Mouse (Mus musculus) intestine, postnatal 0 days (tissue): ENCODE measurements around the gene Ptprt. TPM values are rescaled to one million over a fixed set of nuclear protein-coding genes. Genes with fewer than 3 reads are reported as not detected.

Experiments used
- ATAC-seq: fragments of 200-750 bp; cut with Nextera tagmentation; 2 replicates; pipeline ENCODE4 v1.8.0; 2017; ENCODE audit warnings: mild to moderate bottlenecking, moderate TSS enrichment, moderate library complexity
- H3K27ac ChIP-seq: fragments of 300-500 bp; sonication (generic); 2 replicates; pipeline ENCODE4 v1.5.1; 2014; ENCODE audit warnings: mild to moderate bottlenecking, low read depth, low read length, moderate library complexity
- H3K27me3 ChIP-seq: fragments of 300-500 bp; sonication (generic); replicated peaks from 2 replicates; pipeline ENCODE4 v1.6.1; 2014; ENCODE audit warnings: low read length, mixed read lengths; ENCODE audit not compliant: control insufficient read depth, insufficient read depth
- H3K36me3 ChIP-seq: fragments of 300-500 bp; sonication (generic); 2 replicates; pipeline ENCODE4 v1.6.1; 2014; ENCODE audit warnings: mild to moderate bottlenecking, moderate library complexity; ENCODE audit not compliant: control insufficient read depth, insufficient read depth
- H3K4me1 ChIP-seq: fragments of 300-500 bp; sonication (generic); replicated peaks from 2 replicates; pipeline ENCODE4 v1.6.1; 2014; ENCODE audit warnings: antibody characterized with exemption, low read length, mixed read lengths; ENCODE audit not compliant: control insufficient read depth, insufficient read depth
- H3K4me2 ChIP-seq: fragments of 300-500 bp; sonication (generic); replicated peaks from 2 replicates; pipeline ENCODE4 v1.6.1; 2014; ENCODE audit warnings: low read depth, mild to moderate bottlenecking, moderate library complexity
- H3K4me3 ChIP-seq: fragments of 300-500 bp; sonication (generic); 2 replicates; pipeline ENCODE4 v1.5.1; 2014; ENCODE audit warnings: low read depth, low read length
- H3K9ac ChIP-seq: fragments of 300-500 bp; sonication (generic); 2 replicates; pipeline ENCODE4 v1.6.1; 2014; ENCODE audit warnings: mild to moderate bottlenecking, low read depth, low read length
- H3K9me3 ChIP-seq: fragments of 300-500 bp; sonication (generic); 2 replicates; pipeline ENCODE4 v1.6.1; 2016; ENCODE audit warnings: mixed run types; ENCODE audit not compliant: control insufficient read depth
- CTCF ChIP-seq: sonication (generic); IDR thresholded peaks from 2 replicates; pipeline ENCODE4 v1.5.1; 2016; ENCODE audit warnings: low read depth, mild to moderate bottlenecking, control low read depth, antibody characterized with exemption, moderate library complexity
- WGBS: fragments of 180-500 bp; shearing (Covaris S2); extraction: QIAGEN DNeasy Blood & Tissue Kit; methylation state at CpG from one replicate; pipeline ENCODE4 v1.1.7; 2014; 5-methylcytosine and 5-hydroxymethylcytosine counted together
- polyA plus RNA-seq: library from polyadenylated mRNA; unstranded; fragments of >200 nt; fragmentation: Nextera tagmentation; extraction: Ambion mirVana; gene quantifications from 2 replicates; pipeline ENCODE4 v1.2.1, GENCODE M21; 2015

The Ptprt gene
- polyA plus RNA-seq, 1 experiment from 2014 or later, result 0.59 TPM

DNA sequence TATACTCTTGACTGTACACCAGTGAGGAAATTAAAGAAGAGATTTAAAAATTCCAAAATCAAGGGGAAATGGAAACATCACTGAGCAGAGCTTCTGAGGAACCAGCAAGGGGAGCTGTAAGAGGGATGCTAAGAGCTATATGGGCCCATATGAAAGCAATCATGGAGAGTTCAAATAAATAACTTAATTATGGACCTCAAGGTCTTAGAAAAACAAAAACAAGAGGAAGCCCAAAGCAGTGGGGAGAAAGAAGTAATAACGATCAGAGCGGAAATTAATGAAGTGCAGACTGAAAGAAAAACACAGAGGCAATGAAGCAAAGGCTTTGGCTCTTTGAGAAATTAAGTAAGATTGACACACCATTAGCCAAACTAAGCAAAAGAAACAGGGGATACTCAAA is 353.0 kb downstream of the Ptprt start:
- Histone ChIP-seq H3K4me2 (no peak overlapping the region), H3K9ac (no peak overlapping the region), H3K36me3 (no peaks in the 10 kb centered on the region), H3K27ac (no peak overlapping the region), H3K4me1 (no peaks in the 10 kb centered on the region), H3K9me3 (no peaks in the 10 kb centered on the region), H3K4me3 (no peak overlapping the region), H3K27me3 (no peaks in the 10 kb centered on the region)
- WGBS, result 93% methylated on average over 2 of the region's 2 CpGs
- no peak for ATAC-seq
- no peak for TF ChIP-seq CTCF

- Histone ChIP-seq H3K4me3 (no peak overlapping the region), H3K9me3 (no peaks in the 10 kb centered on the region), H3K27ac (no peak overlapping the region), H3K4me2 (no peak overlapping the region), H3K4me1 (no peaks in the 10 kb centered on the region), H3K36me3 (no peaks in the 10 kb centered on the region), H3K27me3 (no peaks in the 10 kb centered on the region), H3K9ac (no peak overlapping the region)
- ATAC-seq, result no peak
- no peak; the same call in 1 of the 2 replicates for TF ChIP-seq CTCF
- 96% methylated on average over 2 of the region's 2 CpGs for WGBS
Observed at GRCm38 (mm10) chr2:162294070-162294469, 366.9 kb downstream of the Ptprt start.

DNA sequence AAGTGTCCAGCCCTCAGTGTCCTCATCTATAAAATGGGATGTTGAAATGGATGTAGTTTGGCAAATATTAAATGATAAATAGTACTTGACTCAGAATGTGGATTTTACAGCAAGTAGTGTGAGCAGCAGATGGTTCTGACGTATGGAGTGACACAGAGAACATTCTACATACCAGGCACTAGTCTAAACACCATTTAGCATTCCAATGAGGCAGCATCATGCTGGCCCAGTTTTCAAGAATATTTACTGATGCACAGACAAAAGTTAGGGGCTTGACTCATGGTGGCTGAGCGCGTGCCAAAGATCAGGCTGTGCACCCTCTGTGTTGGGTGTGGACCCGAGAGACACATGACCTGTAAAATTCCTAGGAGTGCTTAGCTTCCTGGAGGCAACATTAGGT is 378.3 kb downstream of the Ptprt start:
- no peak overlapping the region for H3K9ac ChIP-seq
- no peak overlapping the region for H3K4me2 ChIP-seq
- TF ChIP-seq CTCF, result no peak
- WGBS, result 67% methylated on average over 4 of the region's 4 CpGs
- H3K4me3 ChIP-seq, result no peak overlapping the region
- no peak for ATAC-seq
- H3K27me3 ChIP-seq, result no peaks in the 10 kb centered on the region
- H3K36me3 ChIP-seq, result no peaks in the 10 kb centered on the region
- H3K4me1 ChIP-seq, result no peaks in the 10 kb centered on the region
- no peaks in the 10 kb centered on the region for H3K9me3 ChIP-seq
- no peak overlapping the region for H3K27ac ChIP-seq

- 66% methylated on average over 10 of the region's 10 CpGs for WGBS
- Histone ChIP-seq H3K4me3 (no peak overlapping the region), H3K9me3 (no peaks in the 10 kb centered on the region), H3K27ac (no peak overlapping the region), H3K4me2 (no peak overlapping the region), H3K9ac (no peak overlapping the region), H3K4me1 (no peaks in the 10 kb centered on the region), H3K36me3 (no peaks in the 10 kb centered on the region), H3K27me3 (no peaks in the 10 kb centered on the region)
- ATAC-seq, result no peak
- no peak for TF ChIP-seq CTCF
Observed at GRCm38 (mm10) chr2:162282121-162282520, 378.8 kb downstream of the Ptprt start.

DNA sequence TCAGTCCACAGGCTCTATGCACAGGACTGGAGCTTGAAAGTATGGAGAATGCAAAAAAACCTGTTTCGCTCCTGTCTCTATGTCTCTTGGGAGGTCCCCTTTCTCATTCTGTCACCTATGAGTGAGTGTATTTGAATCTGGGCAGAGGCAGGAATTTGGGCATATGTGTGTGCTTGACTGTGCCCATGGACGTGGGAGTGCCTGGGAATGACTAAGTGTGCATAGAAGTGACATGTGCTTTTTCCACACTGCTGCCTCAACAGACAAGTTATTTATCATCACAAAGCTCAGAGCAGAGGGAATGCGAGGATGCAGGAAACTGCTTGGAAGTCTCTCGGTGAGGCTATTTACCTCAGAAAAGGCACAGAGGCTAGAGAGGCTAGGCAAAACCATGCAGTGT is 387.1 kb downstream of the Ptprt start:
- WGBS, result 68% methylated on average over 4 of the region's 4 CpGs
- Histone ChIP-seq H3K9me3 (no peaks in the 10 kb centered on the region), H3K36me3 (no peaks in the 10 kb centered on the region), H3K27me3 (no peaks in the 10 kb centered on the region), H3K27ac (no peak overlapping the region), H3K4me2 (no peak overlapping the region), H3K4me1 (no peaks in the 10 kb centered on the region), H3K9ac (no peak overlapping the region), H3K4me3 (no peak overlapping the region)
- no peak for TF ChIP-seq CTCF
- ATAC-seq, result no peak

DNA sequence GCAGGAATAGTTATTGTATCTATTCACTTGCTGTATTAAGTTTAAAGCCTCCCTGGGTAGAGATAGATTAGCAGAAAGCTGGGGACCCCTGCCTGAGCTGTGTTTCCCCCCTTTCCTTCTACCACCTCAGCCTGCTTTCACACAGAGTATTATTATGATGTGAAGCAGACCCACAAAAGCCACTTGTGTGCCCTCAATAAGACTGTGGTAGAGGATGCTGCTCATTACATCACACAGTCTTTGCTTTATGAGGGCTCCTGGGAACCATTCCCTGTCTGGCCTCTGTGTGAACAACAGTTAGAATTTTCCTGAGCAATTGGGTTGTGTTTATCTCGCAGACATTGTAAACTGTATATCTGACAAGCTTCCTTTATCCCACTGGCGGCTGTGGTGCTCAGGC is 409.7 kb downstream of the Ptprt start:
- Histone ChIP-seq H3K4me1 (no peaks in the 10 kb centered on the region), H3K27ac (no peak overlapping the region), H3K9ac (no peak overlapping the region), H3K27me3 (no peaks in the 10 kb centered on the region), H3K4me2 (no peak overlapping the region), H3K4me3 (no peak overlapping the region), H3K9me3 (no peaks in the 10 kb centered on the region), H3K36me3 (no peaks in the 10 kb centered on the region)
- WGBS, result 44% methylated on average over 2 of the region's 2 CpGs
- TF ChIP-seq CTCF, result no peak
- no peak for ATAC-seq

GRCm38 (mm10) chr2:162248296-162248695 is 412.7 kb downstream of the Ptprt start:
- WGBS, result 82% methylated on average over 4 of the region's 4 CpGs
- Histone ChIP-seq H3K9ac (no peak overlapping the region), H3K4me1 (no peaks in the 10 kb centered on the region), H3K36me3 (no peaks in the 10 kb centered on the region), H3K4me2 (no peak overlapping the region), H3K27ac (no peak overlapping the region), H3K4me3 (no peak overlapping the region), H3K9me3 (no peaks in the 10 kb centered on the region), H3K27me3 (no peaks in the 10 kb centered on the region)
- no peak for TF ChIP-seq CTCF
- no peak for ATAC-seq
